Mouse (Mus musculus): Measurements from ENCODE around the gene Dcp1b. TPM values are rescaled to one million over a fixed set of nuclear protein-coding genes. Genes with fewer than 3 reads are reported as not detected.

The Dcp1b gene
- polyA plus RNA-seq (2014; fragmentation: Nextera tagmentation; extraction: Ambion mirVana): 12.7 and 14.1 TPM in 2 replicates

- Histone ChIP-seq H3K9ac (ENCODE audit: low read length) (peak within 1 kb of the TSS; percentile 93), H3K36me3 (ENCODE audit: control insufficient read depth, insufficient read depth, low read length) (no peaks in the 10 kb centered on the region), H3K4me2 (ENCODE audit: low read length) (peak within 1 kb of the TSS; percentile 70), H3K9me3 (replicated peaks; ENCODE audit: control insufficient read depth, low read length) (no peaks in the 10 kb centered on the region), H3K4me1 (ENCODE audit: control insufficient read depth, insufficient read depth, low read length) (peaks cover 13% of the 10 kb centered on the region; the same call in 1 of the 2 replicates), H3K4me3 (ENCODE audit: low read depth, low read length) (peak within 1 kb of the TSS; percentile 84), H3K27me3 (replicated peaks; ENCODE audit: control insufficient read depth, insufficient read depth, low read length) (no peaks in the 10 kb centered on the region), H3K27ac (ENCODE audit: low read depth, low read length) (peak within 1 kb of the TSS; percentile 88)
- ATAC-seq (peak; percentile 95), DNase-seq (ENCODE audit: low spot score) (peak; percentile 97)
- WGBS: under 1% methylated on average over 64 of the region's 65 CpGs
These were observed at the start of gene Dcp1b for GRCm38 (mm10) chr6:119175078-119175853. Gene Dcp1b (plus strand): TSS chr6:119175253.

GRCm38 (mm10) chr6:119126991-119127390 lies 48.1 kb upstream of the Dcp1b start:
- Histone ChIP-seq H3K9me3 (replicated peaks; ENCODE audit: control insufficient read depth, low read length) (no peaks in the 10 kb centered on the region; the same call in 1 of the 2 replicates), H3K36me3 (ENCODE audit: control insufficient read depth, insufficient read depth, low read length) (no peaks in the 10 kb centered on the region), H3K27ac (ENCODE audit: low read depth, low read length) (no peak overlapping the region), H3K4me3 (ENCODE audit: low read depth, low read length) (no peak overlapping the region), H3K27me3 (replicated peaks; ENCODE audit: control insufficient read depth, insufficient read depth, low read length) (no peaks in the 10 kb centered on the region), H3K9ac (ENCODE audit: low read length) (no peak overlapping the region), H3K4me1 (ENCODE audit: control insufficient read depth, insufficient read depth, low read length) (no peaks in the 10 kb centered on the region), H3K4me2 (ENCODE audit: low read length) (no peak overlapping the region)
- DNase-seq (ENCODE audit: low spot score) (no peak), ATAC-seq (no peak)
- 87% methylated on average over 3 of the region's 3 CpGs for WGBS

GRCm38 (mm10) chr6:119128076-119128475 lies 47.0 kb upstream of the Dcp1b start:
- no peak overlapping the region for H3K9ac ChIP-seq (ENCODE audit: low read length)
- no peaks in the 10 kb centered on the region for H3K36me3 ChIP-seq (ENCODE audit: control insufficient read depth, insufficient read depth, low read length)
- no peak overlapping the region for H3K4me3 ChIP-seq (ENCODE audit: low read depth, low read length)
- ATAC-seq: no peak
- H3K9me3 ChIP-seq (replicated peaks; ENCODE audit: control insufficient read depth, low read length): no peaks in the 10 kb centered on the region; the same call in 1 of the 2 replicates
- WGBS: 92% methylated on average over 1 of the region's 1 CpGs
- no peak for DNase-seq (ENCODE audit: low spot score)
- H3K27me3 ChIP-seq (replicated peaks; ENCODE audit: control insufficient read depth, insufficient read depth, low read length): no peaks in the 10 kb centered on the region
- H3K27ac ChIP-seq (ENCODE audit: low read depth, low read length): no peak overlapping the region
- H3K4me2 ChIP-seq (ENCODE audit: low read length): no peak overlapping the region
- no peaks in the 10 kb centered on the region for H3K4me1 ChIP-seq (ENCODE audit: control insufficient read depth, insufficient read depth, low read length)

GRCm38 (mm10) chr6:119128521-119128920 lies 46.5 kb upstream of the Dcp1b start:
- H3K27me3 ChIP-seq (replicated peaks; ENCODE audit: control insufficient read depth, insufficient read depth, low read length): no peaks in the 10 kb centered on the region
- H3K9ac ChIP-seq (ENCODE audit: low read length): no peak overlapping the region
- no peak overlapping the region for H3K4me3 ChIP-seq (ENCODE audit: low read depth, low read length)
- H3K4me2 ChIP-seq (ENCODE audit: low read length): no peak overlapping the region
- DNase-seq (ENCODE audit: low spot score) (no peak), ATAC-seq (no peak)
- no peaks in the 10 kb centered on the region; the same call in 1 of the 2 replicates for H3K9me3 ChIP-seq (replicated peaks; ENCODE audit: control insufficient read depth, low read length)
- no peaks in the 10 kb centered on the region for H3K36me3 ChIP-seq (ENCODE audit: control insufficient read depth, insufficient read depth, low read length)
- H3K27ac ChIP-seq (ENCODE audit: low read depth, low read length): no peak overlapping the region
- no peaks in the 10 kb centered on the region for H3K4me1 ChIP-seq (ENCODE audit: control insufficient read depth, insufficient read depth, low read length)
- 85% methylated on average over 8 of the region's 8 CpGs for WGBS

- H3K4me1 ChIP-seq (ENCODE audit: control insufficient read depth, insufficient read depth, low read length): no peaks in the 10 kb centered on the region
- ATAC-seq: no peak
- no peaks in the 10 kb centered on the region for H3K27me3 ChIP-seq (replicated peaks; ENCODE audit: control insufficient read depth, insufficient read depth, low read length)
- H3K9ac ChIP-seq (ENCODE audit: low read length): no peak overlapping the region
- H3K4me2 ChIP-seq (ENCODE audit: low read length): no peak overlapping the region
- DNase-seq (ENCODE audit: low spot score): no peak
- 84% methylated on average over 5 of the region's 5 CpGs for WGBS
- H3K9me3 ChIP-seq (replicated peaks; ENCODE audit: control insufficient read depth, low read length): no peaks in the 10 kb centered on the region; the same call in 1 of the 2 replicates
- H3K36me3 ChIP-seq (ENCODE audit: control insufficient read depth, insufficient read depth, low read length): no peaks in the 10 kb centered on the region
- no peak overlapping the region for H3K4me3 ChIP-seq (ENCODE audit: low read depth, low read length)
- H3K27ac ChIP-seq (ENCODE audit: low read depth, low read length): no peak overlapping the region
These were observed 45.4 kb upstream of the Dcp1b start for GRCm38 (mm10) chr6:119129664-119130063.

GRCm38 (mm10) chr6:119132111-119132735 lies 42.8 kb upstream of the Dcp1b start:
- H3K9me3 ChIP-seq (replicated peaks; ENCODE audit: control insufficient read depth, low read length): no peaks in the 10 kb centered on the region

GRCm38 (mm10) chr6:119132863-119133262 lies 42.2 kb upstream of the Dcp1b start:
- H3K4me2 ChIP-seq (ENCODE audit: low read length): no peak overlapping the region
- no peaks in the 10 kb centered on the region for H3K9me3 ChIP-seq (replicated peaks; ENCODE audit: control insufficient read depth, low read length)
- H3K4me1 ChIP-seq (ENCODE audit: control insufficient read depth, insufficient read depth, low read length): no peaks in the 10 kb centered on the region
- no peaks in the 10 kb centered on the region for H3K27me3 ChIP-seq (replicated peaks; ENCODE audit: control insufficient read depth, insufficient read depth, low read length)
- ATAC-seq (no peak), DNase-seq (ENCODE audit: low spot score) (no peak)
- H3K27ac ChIP-seq (ENCODE audit: low read depth, low read length): no peak overlapping the region
- WGBS: 94% methylated on average over 4 of the region's 4 CpGs
- H3K9ac ChIP-seq (ENCODE audit: low read length): no peak overlapping the region
- H3K36me3 ChIP-seq (ENCODE audit: control insufficient read depth, insufficient read depth, low read length): no peaks in the 10 kb centered on the region
- no peak overlapping the region for H3K4me3 ChIP-seq (ENCODE audit: low read depth, low read length)

More at GRCm38 (mm10) chr6:119132111-119132735, 42.8 kb upstream of the Dcp1b start:
- Histone ChIP-seq H3K27me3 (replicated peaks; ENCODE audit: control insufficient read depth, insufficient read depth, low read length) (no peaks in the 10 kb centered on the region), H3K4me1 (ENCODE audit: control insufficient read depth, insufficient read depth, low read length) (no peaks in the 10 kb centered on the region), H3K9ac (ENCODE audit: low read length) (peak overlapping the region; percentile 17; the same call in 1 of the 2 replicates), H3K4me2 (ENCODE audit: low read length) (no peak overlapping the region), H3K27ac (ENCODE audit: low read depth, low read length) (no peak overlapping the region), H3K4me3 (ENCODE audit: low read depth, low read length) (no peak overlapping the region), H3K36me3 (ENCODE audit: control insufficient read depth, insufficient read depth, low read length) (no peaks in the 10 kb centered on the region)
- DNase-seq (ENCODE audit: low spot score) (no peak), ATAC-seq (no peak)
- WGBS: 69% methylated on average over 8 of the region's 8 CpGs

- H3K36me3 ChIP-seq (ENCODE audit: control insufficient read depth, insufficient read depth, low read length): no peaks in the 10 kb centered on the region
- no peak overlapping the region for H3K4me3 ChIP-seq (ENCODE audit: low read depth, low read length)
- H3K4me1 ChIP-seq (ENCODE audit: control insufficient read depth, insufficient read depth, low read length): no peaks in the 10 kb centered on the region
- H3K27me3 ChIP-seq (replicated peaks; ENCODE audit: control insufficient read depth, insufficient read depth, low read length): no peaks in the 10 kb centered on the region
- 92% methylated on average over 10 of the region's 10 CpGs for WGBS
- H3K4me2 ChIP-seq (ENCODE audit: low read length): no peak overlapping the region
- DNase-seq (ENCODE audit: low spot score): no peak
- H3K9me3 ChIP-seq (replicated peaks; ENCODE audit: control insufficient read depth, low read length): no peaks in the 10 kb centered on the region
- no peak for ATAC-seq
- H3K27ac ChIP-seq (ENCODE audit: low read depth, low read length): no peak overlapping the region
- no peak overlapping the region for H3K9ac ChIP-seq (ENCODE audit: low read length)
These were observed 37.3 kb upstream of the Dcp1b start for GRCm38 (mm10) chr6:119137768-119138167.

GRCm38 (mm10) chr6:119139561-119139960 lies 35.5 kb upstream of the Dcp1b start:
- Histone ChIP-seq H3K4me3 (ENCODE audit: low read depth, low read length) (no peak overlapping the region), H3K4me2 (ENCODE audit: low read length) (no peak overlapping the region), H3K36me3 (ENCODE audit: control insufficient read depth, insufficient read depth, low read length) (no peaks in the 10 kb centered on the region), H3K9ac (ENCODE audit: low read length) (no peak overlapping the region), H3K4me1 (ENCODE audit: control insufficient read depth, insufficient read depth, low read length) (no peaks in the 10 kb centered on the region), H3K27ac (ENCODE audit: low read depth, low read length) (no peak overlapping the region), H3K9me3 (replicated peaks; ENCODE audit: control insufficient read depth, low read length) (no peaks in the 10 kb centered on the region), H3K27me3 (replicated peaks; ENCODE audit: control insufficient read depth, insufficient read depth, low read length) (no peaks in the 10 kb centered on the region)
- ATAC-seq (no peak), DNase-seq (ENCODE audit: low spot score) (no peak)
- WGBS: 87% methylated on average over 7 of the region's 7 CpGs

All from forebrain, embryonic 14.5 days (tissue).